Mouse (Mus musculus) heart, adult 2 months (tissue): ENCODE measurements around the gene Ahnak2.

ENCODE experiments used
- CTCF ChIP-seq: fragments of 200-600 bp; IDR thresholded peaks from 2 replicates; pipeline ENCODE4 v1.8.1; 2022; ENCODE audit warnings: antibody characterized with exemption, mild to moderate bottlenecking, moderate library complexity
- EP300 ChIP-seq: fragments of 200-500 bp; IDR thresholded peaks from 2 replicates; pipeline ENCODE4 v1.6.1; 2011; ENCODE audit warnings: low read depth, low read length, control low read depth; ENCODE audit not compliant: insufficient read depth
- POLR2A ChIP-seq: fragments of 200-500 bp; IDR thresholded peaks from 2 replicates; pipeline ENCODE4 v1.6.1; 2011; ENCODE audit warnings: mild to moderate bottlenecking, low read depth, low read length, control low read depth; ENCODE audit not compliant: insufficient read depth

- TF ChIP-seq CTCF (no peak), EP300 (no peak), POLR2A (no peak)
These were observed 66.4 kb downstream of the Ahnak2 start for GRCm38 (mm10) chr12:112735896-112736635.
